Mouse (Mus musculus) brain, embryonic 14.5 days (tissue): ENCODE results near the gene Gucy2e.

Source experiments
- CTCF ChIP-seq: fragments of 200-500 bp; IDR thresholded peaks from 2 replicates; pipeline ENCODE4 v1.5.1; 2012; ENCODE audit warnings: inconsistent platforms, mild to moderate bottlenecking, moderate library complexity, borderline replicate concordance; ENCODE audit not compliant: insufficient read depth, insufficient read length; ENCODE audit errors: extremely low read depth
- POLR2A ChIP-seq: fragments of 200-500 bp; IDR thresholded peaks from 2 replicates; pipeline ENCODE4 v1.6.1; 2012; ENCODE audit warnings: mild to moderate bottlenecking, inconsistent platforms, borderline replicate concordance; ENCODE audit not compliant: poor library complexity, insufficient read depth, insufficient read length, severe bottlenecking; ENCODE audit errors: extremely low read depth

- TF ChIP-seq CTCF (no peak), POLR2A (no peak)
Observed at GRCm38 (mm10) chr11:69265410-69265809, 28.6 kb upstream of the Gucy2e start.
